Mouse (Mus musculus) MN1 (cell line): ENCODE data around the gene Gclm.
A peak's percentile ranks its signal among the peaks of the same experiment; 100 is the strongest.

ENCODE experiments used
- DNase-seq: peaks from one replicate; pipeline ENCODE4 v3.0.0-alpha.2; 2016; ENCODE audit warnings: low spot score

The Gclm gene

DNA sequence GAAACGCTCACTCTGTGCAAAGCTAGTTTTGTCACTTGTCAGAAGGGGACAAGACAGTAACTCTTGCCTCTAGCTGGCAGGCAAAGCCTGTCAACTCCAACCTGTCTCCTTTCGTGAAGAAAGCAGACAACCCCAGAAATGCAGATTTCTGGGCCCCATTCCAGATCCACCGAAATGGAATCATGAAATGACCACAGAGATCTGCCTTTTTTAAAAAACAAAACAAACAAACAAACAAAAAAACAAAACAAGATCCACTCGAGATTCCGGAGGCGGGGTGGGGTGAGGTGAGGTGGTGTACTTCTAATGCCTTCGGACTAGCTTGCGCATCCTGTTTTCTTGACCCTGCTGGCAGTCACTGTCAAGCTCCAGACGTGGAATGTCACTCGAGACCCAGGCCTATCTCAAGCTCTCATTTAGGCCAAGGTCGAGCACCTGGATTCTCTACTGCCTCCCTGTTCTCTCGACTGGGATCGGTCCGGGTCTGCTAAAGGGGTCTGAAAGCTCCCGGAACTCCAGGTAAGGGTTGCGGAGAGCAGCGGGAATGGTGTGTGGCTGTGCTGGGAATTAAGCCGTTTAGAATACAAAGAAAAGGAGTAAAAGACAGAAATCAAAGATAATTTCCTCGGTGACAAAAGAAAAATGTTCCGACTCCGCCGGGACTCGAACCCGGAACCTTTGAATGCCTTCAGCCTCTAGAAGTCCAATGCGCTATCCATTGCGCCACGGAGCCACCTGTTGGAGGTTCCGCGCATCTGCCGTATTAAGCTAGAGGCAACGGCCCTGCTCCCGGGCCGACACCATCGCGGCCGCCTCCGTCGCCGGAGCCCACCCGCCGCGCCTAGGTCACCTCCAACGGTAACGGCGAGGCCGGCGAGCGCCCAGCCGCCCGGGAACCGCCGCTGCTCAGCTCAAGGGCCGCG is 47.2 kb downstream of the Gclm start:
- peak; percentile 89 for DNase-seq

- peak; percentile 82 for DNase-seq
Measured at GRCm38 (mm10) chr3:122293223-122293953, 48.0 kb downstream of the Gclm start.

- DNase-seq = peak; percentile 95
Measured at GRCm38 (mm10) chr3:122293954-122294850, 48.8 kb downstream of the Gclm start, which contains the start of gene Bcar3. TSS of gene Bcar3 (plus strand) at chr3:122294136.

DNA sequence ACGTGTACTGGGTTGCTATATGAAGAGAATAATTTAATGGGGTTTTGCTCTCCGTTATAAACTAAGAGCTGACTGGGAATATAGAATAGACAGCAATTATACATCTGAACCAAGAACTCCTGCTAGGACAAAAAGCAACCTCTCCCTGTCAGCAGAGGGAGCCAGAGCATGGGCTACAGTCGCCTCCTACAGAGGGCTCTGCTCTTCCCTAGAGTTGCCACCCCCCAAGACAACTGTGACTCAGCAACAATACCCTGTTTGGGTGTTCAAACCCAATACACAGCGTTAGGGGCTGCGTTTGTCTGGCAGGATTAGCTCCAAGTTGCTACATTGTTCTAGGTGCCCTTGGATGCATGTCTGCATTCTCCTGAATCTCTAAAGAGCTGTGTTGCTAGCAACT is 50.2 kb downstream of the Gclm start:
- DNase-seq = peak; percentile 80

DNA sequence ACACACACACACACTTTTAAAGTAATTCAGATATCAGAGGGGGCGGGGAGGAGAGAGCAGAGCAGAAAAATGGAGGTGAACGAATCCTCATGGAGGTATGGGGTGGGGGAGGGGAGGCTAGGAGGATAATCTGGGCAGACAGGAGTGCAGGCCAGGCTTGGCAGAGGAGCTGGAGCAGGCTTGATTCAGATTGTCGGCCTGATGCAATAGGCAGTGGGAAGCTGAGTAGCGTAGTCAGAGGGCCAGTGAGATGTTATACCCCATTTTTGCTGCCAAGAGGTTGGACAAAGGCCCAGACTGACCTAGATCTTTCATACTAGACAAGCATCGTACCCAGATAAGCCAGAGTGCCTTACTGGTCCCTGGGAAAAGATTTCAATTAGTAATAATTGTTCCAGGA is 51.6 kb downstream of the Gclm start:
- peak; percentile 74 for DNase-seq

DNA sequence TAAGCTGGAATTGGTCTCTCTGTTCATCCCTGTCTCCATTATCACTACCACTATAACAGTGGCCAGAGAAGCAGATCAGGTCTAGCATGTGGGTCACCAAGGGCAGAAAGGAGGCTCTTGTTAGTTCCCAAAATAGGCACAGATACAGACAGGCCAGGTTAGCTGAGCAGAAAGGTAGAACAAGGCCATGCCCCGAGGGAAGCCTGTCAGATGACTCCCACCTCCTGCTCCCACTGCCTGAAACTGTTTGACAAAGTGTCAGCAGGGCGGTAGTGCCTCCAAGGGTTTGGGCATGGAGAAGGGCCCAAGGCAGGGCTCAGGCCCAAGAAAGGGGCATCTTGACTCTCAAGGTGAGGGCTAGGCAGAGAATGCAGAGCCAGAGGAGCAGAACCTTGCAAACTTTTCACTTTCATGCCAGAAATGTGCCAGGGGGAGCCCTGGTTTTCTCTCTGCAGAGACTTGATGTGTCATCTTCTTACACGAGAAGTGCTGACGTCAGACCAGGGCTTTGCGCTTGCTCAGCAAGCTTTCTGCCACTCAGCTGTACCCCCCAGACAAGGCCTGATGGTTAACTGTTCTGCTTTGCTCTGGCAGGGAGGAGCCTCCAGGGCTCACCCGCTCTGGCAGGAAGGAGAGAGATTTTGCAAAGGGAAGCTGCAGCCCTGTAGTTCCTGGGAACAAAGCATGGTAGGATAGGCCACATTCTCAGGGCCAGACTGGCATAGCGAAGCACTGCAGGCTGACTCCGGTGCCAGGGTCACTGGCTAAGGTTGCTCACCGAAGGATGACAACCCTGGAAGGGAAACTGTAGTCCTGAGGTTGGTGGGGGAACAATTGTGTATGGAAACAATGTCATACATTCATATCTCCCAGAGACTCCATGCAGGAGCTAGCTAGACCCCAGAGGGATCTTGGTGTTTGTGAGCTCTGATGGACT is 55.9 kb downstream of the Gclm start:
- DNase-seq = peak; percentile 77

DNA sequence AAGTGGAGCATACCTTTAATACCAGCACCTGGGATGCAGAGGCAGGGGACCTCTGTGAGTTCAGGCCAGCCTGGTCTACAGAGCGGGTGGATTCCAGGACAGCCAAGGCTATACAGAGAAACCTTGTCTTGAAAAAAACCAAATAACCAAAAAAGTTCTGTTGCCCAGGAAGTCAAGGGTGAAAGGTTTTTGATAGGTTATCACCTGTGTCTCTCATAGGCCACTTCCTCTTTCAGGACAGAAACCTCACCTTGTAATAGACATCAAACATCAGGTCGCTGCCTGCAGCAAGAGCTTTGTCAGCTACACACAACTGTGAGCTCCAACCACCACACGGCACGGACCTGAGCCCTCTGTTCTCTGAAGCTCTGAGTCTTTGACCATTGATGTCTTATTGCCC is 59.2 kb downstream of the Gclm start:
- no peak for DNase-seq

- no peak for DNase-seq
Measured at GRCm38 (mm10) chr3:122307894-122308671, 62.7 kb downstream of the Gclm start.

DNA sequence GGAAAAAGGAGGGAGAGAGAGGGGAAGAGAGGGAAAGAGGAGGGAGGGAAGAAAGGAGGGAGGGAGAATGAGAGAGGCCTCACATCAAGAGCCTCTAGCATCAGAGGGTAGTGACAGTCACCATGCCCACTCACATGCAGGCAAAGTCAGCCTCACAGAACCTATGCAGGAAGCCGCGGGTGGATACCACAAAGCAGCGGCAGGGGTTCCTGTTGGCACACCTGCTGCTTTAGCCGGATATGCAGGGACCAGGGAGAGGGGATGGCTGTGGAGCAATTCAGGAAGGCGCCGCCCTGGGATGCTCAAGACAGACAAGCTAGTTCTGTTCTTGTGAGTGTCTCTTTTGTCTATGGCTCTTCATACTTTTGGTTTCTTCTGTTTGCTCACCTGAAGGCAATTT is 63.6 kb downstream of the Gclm start:
- DNase-seq = no peak

DNA sequence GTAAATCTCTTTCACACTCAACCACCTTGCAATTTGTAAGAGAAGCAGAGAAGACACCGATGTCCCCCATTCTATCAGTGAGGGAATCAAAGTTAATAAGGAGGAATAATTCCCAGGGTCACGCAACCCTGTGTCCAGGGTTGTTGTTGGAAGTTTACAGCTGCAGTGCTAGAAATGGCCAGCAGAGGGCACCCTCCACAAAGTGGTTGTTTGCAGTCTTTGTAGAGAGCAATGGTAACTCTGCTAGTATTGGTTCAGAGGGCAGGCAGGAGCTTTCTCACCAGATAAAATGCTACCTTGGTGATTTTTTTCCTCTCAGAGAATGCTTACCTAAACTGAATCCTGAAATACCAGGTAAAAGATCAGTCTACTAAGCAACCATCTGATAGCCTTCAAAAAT is 66.7 kb downstream of the Gclm start:
- peak; percentile 82 for DNase-seq

- DNase-seq = no peak
Measured at GRCm38 (mm10) chr3:122312936-122313629, 67.7 kb downstream of the Gclm start.

GRCm38 (mm10) chr3:122313936-122314335 is 68.6 kb downstream of the Gclm start:
- no peak for DNase-seq

DNA sequence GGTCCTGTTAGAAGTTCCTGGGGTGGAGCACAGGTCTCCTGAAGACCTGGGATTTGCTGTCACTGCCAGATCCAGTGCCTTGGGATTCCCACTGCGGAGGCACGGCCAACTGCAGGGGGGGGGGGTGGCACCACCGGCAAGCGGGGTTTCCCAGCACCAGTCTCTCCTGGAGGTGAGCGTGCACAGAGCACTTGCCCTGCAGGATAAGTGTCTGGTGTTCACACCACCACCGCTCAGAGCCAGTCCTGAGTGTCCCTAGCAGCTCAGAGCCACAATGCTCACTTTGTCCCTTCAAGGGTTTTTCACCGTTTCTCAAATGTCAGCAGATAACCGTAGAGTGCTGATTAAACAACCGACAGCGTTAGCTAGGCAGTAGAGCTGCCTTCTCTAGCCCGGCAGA is 71.3 kb downstream of the Gclm start:
- DNase-seq = peak; percentile 44

- peak; percentile 28 for DNase-seq
Measured at GRCm38 (mm10) chr3:122317339-122317738, 72.0 kb downstream of the Gclm start.
